Mouse (Mus musculus) limb, embryonic 12.5 days (tissue): ENCODE data around the gene Cldnd2. TPM values are rescaled to one million over a fixed set of nuclear protein-coding genes. Genes with fewer than 3 reads are reported as not detected.
A peak's percentile ranks its signal among the peaks of the same experiment; 100 is the strongest.

Experiments used
- ATAC-seq: fragments of 200-750 bp; cut with Nextera tagmentation; 2 replicates; pipeline ENCODE4 v1.8.0; 2017; ENCODE audit warnings: low read depth, moderate TSS enrichment; ENCODE audit not compliant: insufficient number of reproducible peaks, insufficient read depth, low FRiP score, low TSS enrichment
- H3K27ac ChIP-seq: fragments of 300-500 bp; sonication (generic); 2 replicates; pipeline ENCODE4 v1.5.1; 2016; ENCODE audit warnings: mild to moderate bottlenecking, moderate library complexity
- H3K27me3 ChIP-seq: fragments of 300-500 bp; sonication (generic); 2 replicates; pipeline ENCODE4 v1.6.1; 2016; ENCODE audit warnings: mild to moderate bottlenecking, moderate library complexity
- H3K36me3 ChIP-seq: fragments of 300-500 bp; sonication (generic); 2 replicates; pipeline ENCODE4 v1.6.1; 2016; ENCODE audit warnings: mild to moderate bottlenecking, moderate library complexity
- H3K4me1 ChIP-seq: fragments of 300-500 bp; sonication (generic); replicated peaks from 2 replicates; pipeline ENCODE4 v1.6.1; 2016
- H3K4me2 ChIP-seq: fragments of 300-500 bp; sonication (generic); 2 replicates; pipeline ENCODE4 v1.6.1; 2016; ENCODE audit warnings: mild to moderate bottlenecking, moderate library complexity
- H3K4me3 ChIP-seq: fragments of 300-500 bp; sonication (generic); replicated peaks from 2 replicates; pipeline ENCODE4 v1.5.1; 2016; ENCODE audit warnings: mild to moderate bottlenecking
- H3K9ac ChIP-seq: fragments of 300-500 bp; sonication (generic); replicated peaks from 2 replicates; pipeline ENCODE4 v1.6.1; 2016; ENCODE audit warnings: mild to moderate bottlenecking, moderate library complexity
- H3K9me3 ChIP-seq: fragments of 300-500 bp; sonication (generic); 2 replicates; pipeline ENCODE4 v1.6.1; 2016; ENCODE audit warnings: mild to moderate bottlenecking, moderate library complexity
- WGBS: fragments of 180-500 bp; shearing (Covaris S2); methylation state at CpG from one replicate; pipeline ENCODE4 v1.1.7; 2016; 5-methylcytosine and 5-hydroxymethylcytosine counted together
- polyA plus RNA-seq: library from polyadenylated mRNA; unstranded; fragments of >200 nt; fragmentation: Nextera tagmentation; extraction: Ambion mirVana; gene quantifications from 2 replicates; pipeline ENCODE4 v1.2.1, GENCODE M21; 2016

Gene Cldnd2
- polyA plus RNA-seq, 1 experiment from 2014 or later = not detected

DNA sequence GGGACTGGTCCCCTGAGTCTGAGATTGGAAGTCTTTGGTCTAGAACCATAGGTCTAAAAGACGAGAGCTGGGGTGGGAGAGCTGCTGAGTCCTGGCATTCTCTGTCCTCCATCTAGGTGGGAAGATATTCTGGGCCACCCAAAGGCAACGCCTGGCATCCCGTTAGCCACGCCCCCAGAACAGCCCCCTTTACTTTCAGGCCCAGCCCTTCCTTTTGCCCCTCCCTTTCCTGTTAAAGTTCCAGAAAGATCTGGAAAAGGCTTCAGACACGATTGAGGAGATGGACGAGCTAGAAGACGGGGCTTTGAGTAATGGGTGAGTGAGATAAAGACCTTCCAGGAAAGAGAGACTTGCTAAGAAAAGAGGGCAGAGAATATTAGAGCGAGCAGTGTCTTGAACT is 13.2 kb upstream of the Cldnd2 start, which contains the start of gene Lim2:
Gene Lim2, plus strand, starts transcription at position 265 of the 400 bp plus-strand sequence.
- no peaks in the 10 kb centered on the region; the same call in 1 of the 2 replicates for H3K4me1 ChIP-seq
- no peaks in the 10 kb centered on the region for H3K27me3 ChIP-seq
- no peak within 1 kb of the TSS for H3K9ac ChIP-seq
- no peak for ATAC-seq
- H3K27ac ChIP-seq = no peak within 1 kb of the TSS
- H3K9me3 ChIP-seq = no peaks in the 10 kb centered on the region
- no peak within 1 kb of the TSS for H3K4me2 ChIP-seq
- H3K4me3 ChIP-seq = no peak within 1 kb of the TSS
- H3K36me3 ChIP-seq = no peaks in the 10 kb centered on the region
- WGBS = 80% methylated on average over 8 of the region's 8 CpGs

- WGBS = 65% methylated on average over 4 of the region's 4 CpGs
- no peak for ATAC-seq
- H3K27ac ChIP-seq = no peak overlapping the region
Measured at GRCm38 (mm10) chr7:43429500-43429899, 11.1 kb upstream of the Cldnd2 start.

GRCm38 (mm10) chr7:43432891-43433290 is 7.7 kb upstream of the Cldnd2 start:
- H3K4me2 ChIP-seq = no peak overlapping the region
- 80% methylated on average over 4 of the region's 4 CpGs for WGBS

More at GRCm38 (mm10) chr7:43429500-43429899, 11.1 kb upstream of the Cldnd2 start:
- Histone ChIP-seq H3K9me3 (no peaks in the 10 kb centered on the region), H3K4me1 (no peaks in the 10 kb centered on the region), H3K4me3 (no peak overlapping the region), H3K9ac (no peak overlapping the region), H3K27me3 (no peaks in the 10 kb centered on the region), H3K36me3 (no peaks in the 10 kb centered on the region), H3K4me2 (no peak overlapping the region)

GRCm38 (mm10) chr7:43434676-43435075 is 5.9 kb upstream of the Cldnd2 start:
- no peaks in the 10 kb centered on the region for H3K36me3 ChIP-seq
- H3K4me1 ChIP-seq = no peaks in the 10 kb centered on the region
- no peaks in the 10 kb centered on the region for H3K27me3 ChIP-seq
- no peak overlapping the region for H3K4me3 ChIP-seq
- no peak overlapping the region for H3K9ac ChIP-seq
- no peak for ATAC-seq
- H3K9me3 ChIP-seq = no peaks in the 10 kb centered on the region
- H3K4me2 ChIP-seq = no peak overlapping the region
- no peak overlapping the region for H3K27ac ChIP-seq
- 88% methylated on average over 5 of the region's 5 CpGs for WGBS

More at GRCm38 (mm10) chr7:43432891-43433290, 7.7 kb upstream of the Cldnd2 start:
- Histone ChIP-seq H3K36me3 (no peaks in the 10 kb centered on the region), H3K27ac (no peak overlapping the region), H3K4me1 (no peaks in the 10 kb centered on the region), H3K9me3 (no peaks in the 10 kb centered on the region), H3K9ac (no peak overlapping the region), H3K4me3 (no peak overlapping the region), H3K27me3 (no peaks in the 10 kb centered on the region)
- no peak for ATAC-seq

GRCm38 (mm10) chr7:43436341-43437255 is 4.0 kb upstream of the Cldnd2 start, which contains the start of gene Nkg7:
Nkg7 (plus strand) TSS chr7:43437073.
- Histone ChIP-seq H3K4me3 (no peak within 1 kb of the TSS), H3K4me1 (no peaks in the 10 kb centered on the region), H3K9ac (no peak within 1 kb of the TSS), H3K9me3 (no peaks in the 10 kb centered on the region), H3K36me3 (no peaks in the 10 kb centered on the region), H3K27ac (no peak within 1 kb of the TSS), H3K27me3 (no peaks in the 10 kb centered on the region), H3K4me2 (no peak within 1 kb of the TSS)
- no peak for ATAC-seq
- 66% methylated on average over 10 of the region's 10 CpGs for WGBS

DNA sequence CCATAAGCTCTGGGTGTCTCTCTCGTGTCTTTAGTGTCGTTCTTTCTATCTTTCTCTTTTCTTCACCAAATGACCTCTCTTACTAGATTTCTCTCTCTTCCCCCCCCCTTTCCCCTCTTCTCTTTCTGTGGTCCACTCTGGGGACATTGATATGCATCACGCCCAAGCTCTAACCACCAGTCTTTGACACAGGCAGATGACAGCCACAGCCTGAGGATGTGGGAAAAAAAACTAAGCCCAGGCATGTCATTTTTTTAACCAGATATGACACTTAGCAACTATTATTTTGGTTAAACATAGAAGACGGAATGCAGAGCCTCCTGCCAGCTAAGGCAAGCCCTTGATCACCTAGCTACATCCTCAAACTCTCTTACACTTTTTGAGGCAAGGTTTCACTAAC is 2.0 kb upstream of the Cldnd2 start:
- Histone ChIP-seq H3K9ac (no peak overlapping the region), H3K9me3 (no peaks in the 10 kb centered on the region), H3K27ac (no peak overlapping the region), H3K36me3 (no peaks in the 10 kb centered on the region), H3K27me3 (no peaks in the 10 kb centered on the region), H3K4me2 (no peak overlapping the region), H3K4me1 (peaks cover 6% of the 10 kb centered on the region), H3K4me3 (no peak overlapping the region)
- ATAC-seq = no peak
- 84% methylated on average over 4 of the region's 4 CpGs for WGBS

DNA sequence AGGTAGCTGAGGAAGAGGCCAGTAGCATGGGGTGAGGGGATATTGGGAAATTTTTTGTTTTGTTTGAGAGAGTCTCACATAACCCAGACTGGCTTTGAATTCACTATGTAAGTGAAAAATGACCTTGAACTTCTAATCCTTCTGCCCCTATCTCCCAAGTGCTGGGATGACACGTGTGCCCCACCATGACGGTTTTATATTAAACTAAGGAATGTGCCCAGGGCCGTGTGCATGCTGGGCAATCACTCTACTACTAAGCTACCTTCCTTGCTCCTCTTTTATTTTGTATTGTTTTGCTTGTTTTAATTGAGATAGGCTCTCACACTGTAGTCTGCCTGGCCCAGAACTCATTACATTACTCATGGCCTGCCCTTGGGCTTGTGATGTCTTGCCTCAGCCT is 489 bp downstream of the Cldnd2 start:
- no peak for ATAC-seq
- H3K36me3 ChIP-seq = no peaks in the 10 kb centered on the region
- no peak overlapping the region for H3K9ac ChIP-seq
- no peak overlapping the region for H3K4me3 ChIP-seq
- WGBS = 78% methylated on average over 3 of the region's 3 CpGs
- no peaks in the 10 kb centered on the region for H3K27me3 ChIP-seq
- H3K27ac ChIP-seq = no peak overlapping the region
- peaks cover 17% of the 10 kb centered on the region for H3K4me1 ChIP-seq
- H3K9me3 ChIP-seq = no peaks in the 10 kb centered on the region
- no peak overlapping the region for H3K4me2 ChIP-seq

GRCm38 (mm10) chr7:43442684-43443083 is 2.1 kb downstream of the Cldnd2 start:
- H3K4me3 ChIP-seq = peak overlapping the region; percentile 54
- H3K9me3 ChIP-seq = no peaks in the 10 kb centered on the region
- no peaks in the 10 kb centered on the region for H3K36me3 ChIP-seq
- H3K4me2 ChIP-seq = peak overlapping the region; percentile 80
- no peak for ATAC-seq
- no peaks in the 10 kb centered on the region for H3K27me3 ChIP-seq
- H3K4me1 ChIP-seq = peaks cover 17% of the 10 kb centered on the region
- peak overlapping the region; percentile 60 for H3K9ac ChIP-seq
- WGBS = 15% methylated on average over 9 of the region's 9 CpGs
- H3K27ac ChIP-seq = peak overlapping the region; percentile 95

DNA sequence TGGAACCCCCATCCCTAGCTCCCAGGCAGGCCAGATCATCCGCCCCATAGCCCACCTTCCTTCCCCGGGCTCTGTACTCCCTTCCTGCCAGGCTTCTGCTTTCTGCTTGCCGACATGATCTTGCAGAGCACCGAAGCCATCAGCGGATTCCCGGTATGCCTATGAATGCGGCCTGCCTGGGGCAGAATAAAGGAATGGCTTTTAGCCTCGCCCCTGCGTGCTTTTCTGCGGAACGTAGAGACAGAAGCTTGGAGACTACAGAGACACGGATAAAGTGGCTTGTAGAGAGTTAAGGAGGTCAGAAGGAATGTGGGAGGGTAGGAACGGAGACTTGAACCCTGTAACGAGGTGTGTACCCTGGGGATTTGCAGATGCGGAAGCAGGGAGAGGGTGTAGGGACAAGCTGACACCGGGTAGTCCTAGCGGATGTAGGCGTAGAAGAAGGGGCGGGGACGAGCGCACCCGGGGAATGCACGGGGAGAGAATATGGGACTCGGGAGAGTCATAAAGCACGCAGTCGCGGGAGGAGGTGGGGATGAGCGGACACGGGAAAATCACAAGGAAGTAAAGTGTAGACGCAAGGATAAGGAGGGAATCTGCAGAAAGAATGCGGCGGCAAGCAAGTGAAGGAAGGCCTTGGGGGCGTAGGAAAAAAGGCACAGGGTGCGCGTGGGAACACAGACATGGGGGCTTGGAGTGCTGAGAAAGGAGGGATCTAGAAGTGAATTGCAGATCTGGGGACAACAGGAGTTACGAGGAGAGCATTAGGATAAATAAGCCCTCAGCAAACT is 2.7 kb downstream of the Cldnd2 start:
- H3K9me3 ChIP-seq = no peaks in the 10 kb centered on the region
- H3K9ac ChIP-seq = peak overlapping the region; percentile 60
- no peaks in the 10 kb centered on the region for H3K27me3 ChIP-seq
- H3K36me3 ChIP-seq = no peaks in the 10 kb centered on the region
- peak overlapping the region; percentile 95 for H3K27ac ChIP-seq
- H3K4me1 ChIP-seq = peaks cover 17% of the 10 kb centered on the region
- WGBS = 1% methylated on average over 36 of the region's 36 CpGs
- ATAC-seq = peak; percentile 79
- H3K4me3 ChIP-seq = peak overlapping the region; percentile 54
- peak overlapping the region; percentile 80 for H3K4me2 ChIP-seq

DNA sequence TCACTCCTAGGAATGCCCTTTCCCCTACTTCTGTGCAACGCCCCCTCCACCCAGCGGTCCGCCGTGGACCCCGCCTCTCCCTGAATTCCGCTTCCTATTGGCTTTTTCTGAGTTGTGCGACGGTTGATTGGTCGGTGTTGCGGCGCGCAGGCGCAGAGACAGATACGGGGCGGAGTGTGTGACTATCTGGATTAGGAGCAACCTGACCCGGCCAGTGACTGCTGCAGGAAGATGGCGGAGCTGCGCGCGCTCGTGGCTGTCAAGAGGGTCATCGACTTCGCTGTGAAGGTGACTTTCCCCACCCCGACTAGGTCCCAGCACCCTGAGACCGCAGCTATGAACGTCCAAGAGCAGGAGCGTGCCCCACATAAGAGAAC is 3.3 kb downstream of the Cldnd2 start, which contains the start of the genes Etfb and Gm45233:
Gene Etfb, plus strand, starts transcription at position 167 of the 377 bp plus-strand sequence.
Gene Gm45233, plus strand, starts transcription at position 212 of the 377 bp plus-strand sequence.
- Histone ChIP-seq H3K4me2 (peak within 1 kb of the TSS; percentile 80), H3K9ac (peak within 1 kb of the TSS; percentile 60), H3K27me3 (no peaks in the 10 kb centered on the region), H3K36me3 (no peaks in the 10 kb centered on the region), H3K9me3 (no peaks in the 10 kb centered on the region), H3K4me1 (peaks cover 17% of the 10 kb centered on the region), H3K4me3 (peak within 1 kb of the TSS; percentile 54), H3K27ac (peak within 1 kb of the TSS; percentile 95)
- under 1% methylated on average over 27 of the region's 27 CpGs for WGBS
- ATAC-seq = peak; percentile 96

DNA sequence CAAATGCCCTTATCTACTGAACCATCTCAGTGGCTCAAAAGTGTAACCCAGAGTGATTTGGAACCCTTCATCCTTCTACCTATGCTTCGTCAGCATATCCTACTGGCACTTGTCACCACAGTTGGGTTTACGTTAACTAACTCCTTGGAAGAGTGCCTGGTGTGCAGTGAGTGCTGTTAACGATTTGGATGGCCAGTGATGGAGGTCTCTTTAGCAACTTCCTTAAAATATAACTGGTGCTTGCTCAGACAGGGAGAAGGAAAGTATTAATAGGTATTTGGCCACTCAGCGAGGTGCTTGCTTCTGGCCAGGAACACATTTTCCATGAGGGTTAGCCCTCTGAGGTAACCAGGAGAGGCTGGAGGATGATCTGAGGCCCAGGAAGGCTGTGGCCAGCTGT is 7.2 kb downstream of the Cldnd2 start:
- Histone ChIP-seq H3K4me1 (peaks cover 11% of the 10 kb centered on the region), H3K4me3 (no peak overlapping the region), H3K9ac (no peak overlapping the region), H3K27me3 (no peaks in the 10 kb centered on the region), H3K36me3 (peaks cover 9% of the 10 kb centered on the region), H3K27ac (no peak overlapping the region), H3K4me2 (no peak overlapping the region), H3K9me3 (no peaks in the 10 kb centered on the region)
- ATAC-seq = no peak
- WGBS = 89% methylated on average over 4 of the region's 4 CpGs
